Mouse (Mus musculus) thymus, postnatal 14 days (tissue): ENCODE data around the gene Arhgap15.

Source experiments
- DNase-seq: peaks from one replicate; pipeline ENCODE4 v3.0.0; 2021

Arhgap15 gene

GRCm38 (mm10) chr2:44121162-44121561 lies 372.5 kb downstream of the Arhgap15 start:
- no peak for DNase-seq

DNA sequence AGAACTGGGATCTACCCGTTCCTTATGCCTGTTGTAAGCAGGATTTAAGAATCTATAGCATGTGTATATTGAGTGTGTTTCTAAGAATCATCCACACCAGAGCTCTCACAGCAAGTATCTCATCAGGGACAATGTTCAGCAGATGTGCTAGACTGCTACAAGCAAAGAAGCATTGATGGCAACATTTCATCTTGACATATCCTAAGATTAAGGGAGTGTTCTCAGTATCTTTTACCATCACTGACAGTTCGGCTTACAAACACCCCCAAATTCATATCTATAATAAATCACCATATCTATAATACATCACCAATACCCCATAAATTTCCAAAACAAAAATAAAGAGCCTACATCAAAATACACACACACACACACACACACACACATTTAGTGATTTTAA lies 374.6 kb downstream of the Arhgap15 start:
- no peak for DNase-seq

- no peak for DNase-seq
These were observed 375.5 kb downstream of the Arhgap15 start for GRCm38 (mm10) chr2:44124093-44124492.

- no peak for DNase-seq
These were observed 376.1 kb downstream of the Arhgap15 start for GRCm38 (mm10) chr2:44124683-44125082.

DNA sequence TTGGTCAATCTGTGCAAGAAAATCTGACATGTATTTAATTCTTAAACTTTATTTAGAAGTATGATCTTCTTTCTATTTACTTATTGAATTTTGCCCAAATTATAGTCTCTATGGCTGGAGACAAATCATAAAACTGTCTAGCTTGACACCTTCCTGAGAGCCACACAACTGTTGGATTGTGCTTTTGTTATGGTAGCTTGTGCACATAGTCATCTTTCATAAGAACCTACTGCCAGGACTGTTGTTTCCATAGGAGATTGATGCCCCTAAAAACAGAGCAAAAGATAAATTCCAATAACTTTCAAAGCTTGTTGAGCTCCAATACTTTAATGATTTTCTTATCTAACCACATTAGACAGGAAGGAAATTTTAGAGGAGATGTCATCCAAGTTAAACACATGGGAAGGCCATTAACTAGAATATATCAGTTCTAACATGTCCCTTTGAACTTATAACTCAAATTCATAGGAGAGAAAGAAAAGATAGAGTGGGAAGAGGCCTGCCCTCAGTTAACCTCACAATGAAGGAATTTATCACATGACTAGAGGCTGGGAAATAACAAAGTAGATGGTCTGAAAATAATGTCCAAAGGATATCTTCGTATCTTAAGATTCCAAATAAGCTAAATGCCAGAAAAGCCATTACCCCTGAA lies 377.5 kb downstream of the Arhgap15 start:
- DNase-seq: no peak

- DNase-seq: no peak
These were observed 380.9 kb downstream of the Arhgap15 start for GRCm38 (mm10) chr2:44129533-44129932.

GRCm38 (mm10) chr2:44131271-44131670 lies 382.6 kb downstream of the Arhgap15 start:
- DNase-seq: no peak

- no peak for DNase-seq
These were observed 386.2 kb downstream of the Arhgap15 start for GRCm38 (mm10) chr2:44134796-44135195.

GRCm38 (mm10) chr2:44140455-44140854 lies 391.8 kb downstream of the Arhgap15 start:
- DNase-seq: no peak

DNA sequence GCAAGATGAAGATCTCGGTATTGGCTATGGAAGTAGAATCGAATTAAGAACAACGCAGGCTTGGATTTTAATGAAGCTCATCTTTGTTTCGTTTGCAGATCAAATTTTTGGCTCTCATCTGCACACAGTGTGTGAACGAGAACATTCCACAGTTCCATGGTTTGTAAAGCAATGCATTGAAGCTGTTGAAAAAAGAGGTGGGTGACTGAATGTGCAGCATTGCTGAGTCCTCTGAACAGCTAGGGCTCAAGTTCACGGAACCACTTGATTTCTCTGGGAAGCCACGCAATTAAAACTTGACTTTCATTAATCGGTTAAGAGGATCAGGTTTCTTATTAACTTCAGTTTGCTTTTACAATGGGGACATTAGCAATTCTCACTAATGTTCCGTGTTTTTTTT lies 393.5 kb downstream of the Arhgap15 start:
- no peak for DNase-seq

DNA sequence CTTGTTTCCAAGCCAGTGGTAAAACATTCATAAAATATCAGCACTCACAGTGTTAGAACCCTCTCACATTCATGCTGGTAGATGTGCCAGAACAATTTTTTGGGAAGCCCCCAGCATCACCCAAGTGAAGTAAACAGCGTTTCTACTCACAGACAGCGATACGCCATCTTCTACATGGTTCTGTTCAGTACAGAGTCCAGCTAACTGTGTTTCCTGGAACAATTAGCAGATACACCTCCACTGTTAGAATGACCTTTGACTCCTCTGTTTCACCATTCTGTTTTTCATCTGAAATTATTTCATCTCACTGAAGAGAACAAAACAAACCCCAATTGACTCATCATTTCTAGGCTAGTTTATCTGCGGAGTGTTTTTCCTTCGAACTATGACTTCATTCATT lies 394.0 kb downstream of the Arhgap15 start:
- DNase-seq: no peak

DNA sequence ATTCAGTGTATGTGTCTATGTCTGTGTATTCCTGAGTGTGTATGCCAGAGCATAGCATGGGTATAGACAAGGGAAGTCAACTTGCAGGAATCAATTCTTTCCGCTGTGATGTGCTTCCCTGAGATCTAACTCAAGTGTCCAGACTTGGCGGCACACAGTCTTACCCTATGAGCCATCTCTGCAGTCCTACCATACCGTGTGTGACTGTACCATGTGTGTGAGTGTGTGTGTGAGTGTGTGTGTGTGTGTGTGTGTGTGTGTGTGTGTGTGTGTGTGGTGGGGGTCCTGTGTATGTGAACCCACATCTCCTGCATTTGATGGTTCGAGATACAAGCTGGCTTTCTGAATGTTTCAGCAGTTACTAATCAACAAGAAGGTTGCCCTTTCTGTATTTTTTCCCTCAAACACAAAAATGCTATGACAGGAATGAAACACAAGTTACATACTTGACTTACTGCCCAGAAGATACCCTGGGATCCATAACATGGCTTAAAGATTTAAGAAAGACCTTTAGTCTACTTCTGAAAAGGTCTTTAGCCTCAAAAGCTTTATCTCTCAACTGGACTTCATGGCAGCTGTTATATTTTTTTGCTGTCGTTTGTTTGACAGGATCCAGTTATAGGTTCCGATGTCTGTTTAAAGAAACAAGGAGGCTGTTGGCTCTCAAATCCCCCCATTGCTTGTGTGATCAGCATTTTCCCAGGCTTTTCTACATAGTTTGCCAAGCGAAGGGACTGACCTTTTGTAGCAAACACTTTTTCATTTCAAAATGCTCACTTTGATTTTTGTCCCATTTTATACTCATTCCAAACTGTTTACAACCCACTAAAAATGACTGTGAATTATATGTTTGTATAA lies 397.7 kb downstream of the Arhgap15 start:
- DNase-seq: no peak

DNA sequence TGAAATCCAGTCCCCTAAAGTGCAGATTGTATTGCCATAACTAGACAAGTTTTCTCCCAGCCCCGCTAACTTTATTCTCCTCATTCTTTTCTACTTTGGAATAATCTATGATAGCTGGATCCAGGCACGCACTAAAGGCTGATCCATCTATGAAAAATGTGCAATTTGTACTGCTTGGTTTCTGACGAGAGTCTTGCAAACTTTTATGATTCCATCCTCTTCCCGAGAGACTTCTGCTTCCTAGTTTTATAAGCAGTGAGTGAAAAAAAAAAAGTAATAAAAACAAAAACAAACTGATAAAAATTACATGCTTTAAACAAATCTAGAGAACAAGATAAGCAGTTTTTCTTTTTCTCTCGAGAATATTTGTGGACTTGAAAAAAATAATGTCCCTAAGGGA lies 398.9 kb downstream of the Arhgap15 start:
- no peak for DNase-seq

DNA sequence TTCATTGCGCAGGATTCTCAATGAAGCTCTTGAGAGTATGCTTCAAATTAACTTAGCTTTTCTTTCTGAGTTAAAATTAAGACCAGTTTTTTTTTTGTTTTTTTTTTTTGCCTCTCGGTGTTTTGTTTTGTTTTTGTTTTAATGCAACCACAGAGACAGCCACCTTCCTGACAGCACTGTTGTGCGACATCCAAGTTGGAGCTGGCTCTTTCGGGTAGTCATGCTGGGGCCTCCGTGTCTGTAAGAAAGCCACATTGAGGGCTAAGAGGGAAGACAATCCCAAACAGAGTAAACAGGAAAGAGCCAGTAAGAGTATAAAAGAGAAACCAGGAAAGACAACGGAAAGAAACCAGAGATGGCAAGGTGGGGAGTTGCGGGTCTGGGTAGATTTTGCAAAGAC lies 399.3 kb downstream of the Arhgap15 start:
- DNase-seq: no peak

- no peak for DNase-seq
These were observed 400.0 kb downstream of the Arhgap15 start for GRCm38 (mm10) chr2:44148550-44149100.

- no peak for DNase-seq
These were observed 403.7 kb downstream of the Arhgap15 start for GRCm38 (mm10) chr2:44152301-44152700.

- DNase-seq: no peak
These were observed 411.7 kb downstream of the Arhgap15 start for GRCm38 (mm10) chr2:44160358-44160757.

DNA sequence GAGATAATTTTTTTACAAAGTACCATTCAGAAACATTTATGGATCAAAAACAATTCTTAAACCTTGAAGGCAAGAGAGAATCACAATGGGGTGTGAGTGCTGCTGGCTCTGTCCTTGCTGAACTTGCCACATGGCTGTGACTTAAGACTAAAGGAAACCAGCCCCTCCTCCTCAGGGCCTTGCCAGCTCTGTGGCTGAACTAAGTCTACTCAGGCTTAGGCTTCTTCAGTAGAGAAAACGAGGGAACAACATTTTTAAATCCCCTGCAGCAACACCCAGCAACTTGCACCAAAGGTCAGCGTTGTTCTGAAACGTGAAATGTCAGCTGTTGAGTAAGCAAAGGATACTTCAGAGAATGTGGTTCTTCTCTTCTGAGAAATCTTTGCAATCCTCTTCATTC lies 417.2 kb downstream of the Arhgap15 start:
- no peak for DNase-seq

GRCm38 (mm10) chr2:44166716-44167115 lies 418.1 kb downstream of the Arhgap15 start:
- no peak for DNase-seq

- no peak for DNase-seq
These were observed 435.9 kb downstream of the Arhgap15 start for GRCm38 (mm10) chr2:44184476-44184875.

DNA sequence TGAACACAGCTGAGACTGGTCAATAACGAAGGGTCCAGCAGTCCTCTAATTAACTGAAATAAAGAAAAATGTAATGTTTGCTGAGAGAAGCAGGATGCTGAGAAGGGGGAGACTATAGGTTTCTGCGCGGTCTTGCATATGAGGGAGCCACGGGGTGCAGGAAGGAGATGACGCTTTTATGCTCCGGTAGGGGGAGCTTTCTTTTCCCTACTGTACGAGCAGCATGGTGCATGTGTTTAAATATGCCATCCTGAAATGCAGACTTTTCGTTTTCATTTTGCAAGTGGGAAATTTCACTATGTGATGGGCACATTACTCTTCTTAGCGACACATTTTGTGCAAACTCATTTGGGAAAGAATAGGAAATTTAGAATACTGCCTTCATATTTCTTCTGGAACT lies 442.1 kb downstream of the Arhgap15 start:
- no peak for DNase-seq

GRCm38 (mm10) chr2:44192058-44192457 lies 443.4 kb downstream of the Arhgap15 start:
- no peak for DNase-seq

- DNase-seq: no peak
These were observed 466.9 kb downstream of the Arhgap15 start for GRCm38 (mm10) chr2:44215506-44215905.

GRCm38 (mm10) chr2:44217811-44218210 lies 469.2 kb downstream of the Arhgap15 start:
- no peak for DNase-seq
